Mouse (Mus musculus): ENCODE data around the gene Ceacam16.
A peak's percentile ranks its signal among the peaks of the same experiment; 100 is the strongest.

DNA sequence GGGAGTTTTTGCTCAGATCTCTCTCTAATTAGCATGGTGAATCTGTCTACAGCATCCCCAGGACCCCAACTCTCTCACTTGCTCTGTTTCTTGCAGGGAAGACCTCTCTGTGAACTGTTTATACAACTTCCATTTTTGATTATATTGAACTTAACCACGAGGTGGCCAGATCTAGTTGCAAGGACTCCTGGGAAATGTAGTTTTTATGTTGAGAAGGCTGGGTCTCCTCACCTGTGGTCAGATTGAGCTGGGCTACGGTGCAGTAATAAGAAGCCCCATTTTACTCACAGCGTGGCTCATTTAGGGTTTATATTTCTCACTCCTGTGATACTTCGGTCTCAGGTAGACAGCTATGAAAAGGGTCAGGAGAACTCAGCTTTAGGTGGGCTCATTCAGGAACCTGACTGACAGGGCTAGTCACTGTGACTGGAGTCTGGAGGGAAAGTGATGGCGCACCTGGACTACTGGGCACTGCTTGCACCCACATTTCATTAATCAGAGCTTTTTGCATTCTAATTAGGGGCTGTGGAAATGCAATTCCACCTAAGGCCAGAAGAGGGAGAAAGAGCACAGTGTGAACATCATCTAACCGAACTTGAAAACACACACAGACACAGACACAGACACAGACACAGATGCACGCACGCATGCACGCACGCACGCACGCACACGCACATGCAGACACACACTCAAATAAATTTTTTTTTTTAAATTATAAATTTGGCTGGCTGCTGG is 15.0 kb upstream of the Ceacam16 start:
- TF ChIP-seq HCFC1 (IDR thresholded peaks at IDR 0.05; ENCODE audit: borderline replicate concordance, insufficient read depth, low read length) (peak; percentile 91), ZNF384 (IDR thresholded peaks at IDR 0.05; ENCODE audit: low read depth, low read length) (no peak), ZC3H11A (IDR thresholded peaks at IDR 0.05; ENCODE audit: borderline replicate concordance, low read depth, low read length) (no peak), MAFK (IDR thresholded peaks at IDR 0.05; ENCODE audit: insufficient read depth, low read depth, low read length) (no peak), CHD2 (IDR thresholded peaks at IDR 0.05; ENCODE audit: low read depth, low read length) (no peak)

All from ES-E14 (cell line).